Mouse (Mus musculus) CH12F3 (cell line): ENCODE results near the gene Fkbp9.

Experiments
- in situ Hi-C: fragments of 300-500 bp; cut with MboI; formaldehyde crosslinking; loops from 2 replicates; pipeline ENCODE4 v1.14.3; 2020; ENCODE audit warnings: low sequenced_read_pairs

The Fkbp9 gene

GRCm38 (mm10) chr6:56831697-56832406, at the start of gene Fkbp9:
Gene Fkbp9, plus strand, starts transcription at chr6:56832059.
- in situ Hi-C loops: no loop called here

GRCm38 (mm10) chr6:56783561-56784272, 48.1 kb upstream of the Fkbp9 start:
- in situ Hi-C loops: no loop called here

GRCm38 (mm10) chr6:56785068-56785467, 46.8 kb upstream of the Fkbp9 start:
- in situ Hi-C loops: no loop called here

DNA sequence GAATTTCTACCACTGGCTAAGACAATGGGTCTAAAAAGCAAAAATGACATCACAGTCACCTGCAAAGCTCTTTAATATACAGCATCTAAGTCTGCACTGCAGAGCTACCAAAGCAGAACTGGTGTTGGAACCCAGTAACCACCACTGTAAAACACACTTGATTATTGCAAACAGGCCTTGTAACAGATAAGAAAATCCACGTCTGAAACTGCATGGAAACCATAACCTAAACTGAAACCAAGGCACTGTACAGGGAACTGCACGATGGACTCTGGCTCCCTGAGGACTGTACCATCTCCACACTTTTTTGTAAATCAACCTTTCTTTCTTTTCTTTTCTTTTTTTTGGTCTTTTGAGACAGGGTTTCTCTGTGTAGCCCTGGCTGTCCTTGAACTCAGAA, 44.2 kb upstream of the Fkbp9 start:
- in situ Hi-C loops: no loop called here

- in situ Hi-C loops: no loop called here
Measured at GRCm38 (mm10) chr6:56789336-56789735, 42.5 kb upstream of the Fkbp9 start.

DNA sequence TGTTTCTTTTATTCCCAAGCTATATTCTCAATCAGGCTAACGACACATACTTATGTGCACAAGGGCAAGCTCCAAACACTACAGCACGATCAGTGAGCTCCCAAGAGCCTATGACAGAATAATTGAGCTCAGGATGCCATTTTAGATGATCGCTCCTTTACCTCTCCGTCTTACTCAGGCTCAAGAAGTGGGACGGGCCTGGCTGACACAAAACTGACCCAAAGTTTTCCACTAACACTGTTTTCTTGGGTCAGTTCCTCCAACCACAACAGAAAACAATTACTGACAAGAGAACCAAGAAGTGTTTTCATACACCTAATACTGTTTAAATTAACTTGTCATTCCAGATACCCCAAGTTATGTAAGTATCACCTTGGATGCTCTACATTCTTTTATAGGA, 37.0 kb upstream of the Fkbp9 start:
- in situ Hi-C loops: no loop called here

- in situ Hi-C loops: no loop called here
Measured at GRCm38 (mm10) chr6:56796232-56796631, 35.6 kb upstream of the Fkbp9 start.

DNA sequence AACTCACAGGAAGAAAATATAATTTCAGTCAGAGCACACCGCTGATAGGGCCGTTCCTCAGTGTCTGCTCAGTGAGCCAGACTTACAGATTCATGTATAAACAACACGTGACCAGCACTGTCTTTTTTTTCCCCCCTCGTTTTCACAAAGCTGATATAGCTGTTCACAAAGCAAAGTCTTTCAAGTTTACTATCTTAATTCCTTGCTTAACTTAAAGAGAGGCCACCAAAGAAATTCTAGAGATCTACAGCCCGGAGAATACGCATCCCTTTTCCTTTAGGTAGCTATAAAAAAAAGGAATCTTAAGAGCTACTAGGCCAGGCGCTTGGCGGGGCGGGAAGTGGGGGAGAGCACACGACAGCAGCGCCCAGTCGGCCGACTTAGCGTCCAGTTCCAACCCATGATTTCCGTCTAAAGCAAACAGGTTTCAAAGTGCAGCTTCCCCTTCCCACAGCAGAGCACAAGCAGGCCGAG, 35.2 kb upstream of the Fkbp9 start:
- in situ Hi-C loops: no loop called here

DNA sequence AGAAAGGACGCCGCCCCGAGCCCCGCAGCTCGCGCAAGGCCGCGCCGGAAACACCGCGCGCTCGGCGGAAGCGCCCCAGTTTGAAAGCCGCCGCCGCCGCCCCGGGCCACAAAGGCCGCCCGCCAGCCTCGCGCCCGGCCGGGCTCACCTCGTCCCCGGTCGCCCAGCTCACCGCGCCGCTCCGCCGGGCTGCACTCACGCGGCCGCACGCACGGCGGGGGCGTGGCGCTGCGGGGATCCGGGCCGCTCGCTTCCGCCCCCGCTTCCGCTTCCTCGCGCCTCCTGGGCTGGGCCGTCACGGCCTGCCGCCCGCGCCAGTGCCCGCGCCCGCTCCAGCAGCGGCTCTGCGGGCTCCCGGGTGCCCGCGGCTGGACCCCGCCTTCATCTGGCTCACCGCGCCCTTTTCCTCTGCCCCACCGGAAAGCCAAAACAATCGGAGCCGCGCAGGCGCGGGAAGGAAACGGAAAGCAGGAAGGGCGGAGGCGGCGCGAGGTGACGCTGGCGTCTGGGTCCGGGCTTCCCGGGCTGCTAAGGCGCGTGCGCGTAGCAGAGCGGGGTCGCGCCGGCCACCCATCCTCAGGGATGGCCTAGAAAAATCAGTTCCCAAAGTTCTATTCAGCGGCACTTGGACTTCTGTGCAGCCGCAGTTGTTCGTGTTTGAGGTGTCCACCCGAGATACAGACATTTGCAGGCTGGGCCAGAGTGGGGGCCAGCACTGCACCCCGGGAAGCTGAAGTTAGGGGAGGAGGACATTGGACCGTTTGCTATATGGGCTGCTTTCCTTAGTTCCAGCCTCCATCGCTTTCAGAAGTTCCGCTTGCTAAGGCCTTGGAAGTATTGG, 34.3 kb upstream of the Fkbp9 start, which contains the start of gene Kbtbd2:
Gene Kbtbd2, minus strand, starts transcription at position 503 of the 841 bp plus-strand sequence.
- in situ Hi-C loops: no loop called here

- in situ Hi-C loops: no loop called here
Measured at GRCm38 (mm10) chr6:56798152-56798465, 33.8 kb upstream of the Fkbp9 start.

DNA sequence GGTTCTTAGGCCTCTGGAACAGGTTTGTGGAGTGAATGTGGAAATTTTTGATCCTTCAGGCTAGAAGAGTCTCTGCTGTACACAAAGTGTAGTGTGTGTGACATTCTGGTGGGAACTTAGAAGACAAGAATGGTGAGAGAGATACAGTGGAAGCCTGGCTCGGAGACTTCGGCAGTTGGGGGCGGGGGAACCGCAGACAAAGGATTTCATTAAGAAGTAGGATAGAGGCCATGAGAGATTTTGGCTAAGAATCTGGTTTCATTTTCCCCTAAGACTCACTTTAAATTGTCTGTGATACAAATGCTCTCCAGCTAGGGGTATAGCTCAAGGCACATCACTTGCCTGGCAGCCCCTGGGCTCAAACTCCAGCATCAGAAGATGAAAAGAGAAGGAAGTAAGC, 26.8 kb upstream of the Fkbp9 start:
- in situ Hi-C loops: loop anchor here (10.0 kb wide), 1 partner anchor 120 kb away; the partner anchor contains the start of genes Nt5c3 and Vmn1r4

- in situ Hi-C loops: loop anchor here (10.0 kb wide), 1 partner anchor 119 kb away; the partner anchor contains the start of genes Nt5c3 and Vmn1r4
Measured at GRCm38 (mm10) chr6:56806195-56806594, 25.7 kb upstream of the Fkbp9 start.

GRCm38 (mm10) chr6:56808656-56809055, 23.2 kb upstream of the Fkbp9 start:
- in situ Hi-C loops: loop anchor here (10.0 kb wide), 1 partner anchor 116 kb away; the partner anchor contains the start of genes Nt5c3 and Vmn1r4

DNA sequence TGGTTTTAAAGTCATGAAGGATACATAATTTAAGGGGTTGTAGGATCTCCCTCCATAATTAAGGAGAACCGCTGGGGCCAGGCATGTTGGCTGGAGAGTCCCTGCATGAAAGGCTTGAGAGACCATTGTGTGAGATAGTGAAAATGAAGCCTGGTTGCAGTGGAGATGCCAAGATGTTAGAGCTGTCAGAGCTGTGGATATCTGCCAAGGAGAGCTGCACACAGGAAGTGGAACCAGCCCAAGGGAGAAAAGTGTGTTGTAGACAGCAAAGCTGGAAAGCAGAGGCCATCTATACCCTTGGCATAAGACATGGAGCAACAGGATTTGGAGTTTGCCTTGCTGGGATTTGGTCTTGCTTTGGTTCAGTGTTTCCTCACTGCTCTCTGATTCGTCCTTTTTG, 18.5 kb upstream of the Fkbp9 start:
- in situ Hi-C loops: loop anchor here (10.0 kb wide), 1 partner anchor 761 kb away; no protein-coding TSS in a partner anchor

- in situ Hi-C loops: loop anchor here (10.0 kb wide), 1 partner anchor 756 kb away; no protein-coding TSS in a partner anchor
Measured at GRCm38 (mm10) chr6:56818436-56819123, 13.3 kb upstream of the Fkbp9 start.

DNA sequence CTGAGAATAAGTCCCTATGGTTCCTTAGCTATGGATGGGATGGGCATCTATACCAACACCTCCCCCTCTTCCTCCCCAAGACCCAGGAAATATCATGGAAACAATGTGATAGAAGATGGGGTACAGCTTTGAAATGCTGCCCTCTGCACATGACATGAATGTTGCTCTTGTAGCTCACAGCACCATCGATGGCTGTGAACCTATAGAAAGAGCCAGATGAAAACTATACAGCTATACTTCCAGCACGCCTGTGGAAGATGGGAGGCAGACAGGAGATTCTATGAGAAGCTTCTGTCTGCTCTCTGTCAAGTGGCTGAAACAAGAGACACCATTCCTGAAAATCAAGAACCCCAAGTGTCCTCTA, 12.8 kb upstream of the Fkbp9 start:
- in situ Hi-C loops: loop anchor here (10.0 kb wide), 1 partner anchor 756 kb away; no protein-coding TSS in a partner anchor

DNA sequence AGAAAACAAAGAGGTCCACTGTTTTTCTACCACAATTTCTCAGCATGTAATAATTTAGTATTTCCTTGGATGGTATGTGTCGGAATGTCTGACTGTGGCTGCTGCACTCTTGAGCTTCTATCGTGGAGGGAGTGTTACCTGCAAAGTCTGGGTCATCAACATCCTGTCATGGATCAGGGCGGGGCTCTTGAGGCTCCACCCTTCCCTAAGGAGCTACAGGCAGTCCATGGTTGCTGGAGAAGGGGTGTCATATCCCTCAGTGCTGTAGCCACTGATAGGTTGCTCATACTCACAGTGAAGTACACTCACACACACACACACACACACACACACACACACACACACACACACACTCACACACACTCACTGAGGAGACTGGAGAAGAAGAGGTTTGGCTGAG, 6.2 kb upstream of the Fkbp9 start:
- in situ Hi-C loops: no loop called here

GRCm38 (mm10) chr6:56832407-56832796, 543 bp downstream of the Fkbp9 start:
- in situ Hi-C loops: no loop called here

GRCm38 (mm10) chr6:56832830-56833229, 971 bp downstream of the Fkbp9 start:
- in situ Hi-C loops: no loop called here

DNA sequence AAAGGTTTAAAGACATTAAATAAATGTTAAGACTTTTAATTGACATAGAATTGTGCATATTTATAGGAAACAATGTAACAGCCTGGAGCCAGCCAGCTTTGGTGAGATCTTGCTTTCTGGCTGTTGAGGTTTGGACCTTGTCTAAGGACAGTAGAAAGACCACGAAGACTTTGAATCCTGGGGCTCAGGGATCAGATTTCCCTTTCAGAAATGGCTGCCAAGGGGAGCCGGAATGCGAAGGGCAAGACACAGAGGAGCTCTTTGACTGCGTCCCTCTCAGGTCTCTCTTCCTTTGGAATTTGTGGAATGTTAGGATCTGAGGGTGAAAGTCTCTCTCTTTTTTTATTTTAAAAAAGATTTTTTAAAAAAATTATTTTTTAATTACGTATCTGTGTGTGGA, 2.9 kb downstream of the Fkbp9 start:
- in situ Hi-C loops: no loop called here
